Mouse (Mus musculus) kidney, adult 2 months (tissue): ENCODE measurements around the gene Adra1d. TPM values are rescaled to one million over a fixed set of nuclear protein-coding genes. Genes with fewer than 3 reads are reported as not detected.

Experiments
- DNase-seq: peaks from one replicate; pipeline ENCODE4 v3.0.0; 2021
- H3K27ac ChIP-seq: fragments of 200-500 bp; 2 replicates; pipeline ENCODE4 v1.5.1; 2012; ENCODE audit warnings: low read depth, low read length, control low read depth, inconsistent platforms; ENCODE audit not compliant: insufficient read depth
- H3K27me3 ChIP-seq: fragments of 200-500 bp; replicated peaks from 2 replicates; pipeline ENCODE4 v1.6.1; 2012; ENCODE audit warnings: mild to moderate bottlenecking, moderate library complexity, low read length, inconsistent platforms; ENCODE audit not compliant: control insufficient read depth, insufficient read depth
- H3K36me3 ChIP-seq: fragments of 200-500 bp; 2 replicates; pipeline ENCODE4 v1.6.1; 2012; ENCODE audit warnings: mild to moderate bottlenecking, moderate library complexity, low read length, inconsistent platforms; ENCODE audit not compliant: control insufficient read depth, insufficient read depth
- H3K4me1 ChIP-seq: fragments of 200-500 bp; 2 replicates; pipeline ENCODE4 v1.6.1; 2011; ENCODE audit warnings: low read length; ENCODE audit not compliant: control insufficient read depth, insufficient read depth
- H3K4me3 ChIP-seq: fragments of 200-500 bp; 2 replicates; pipeline ENCODE4 v1.5.1; 2011; ENCODE audit warnings: mild to moderate bottlenecking, low read depth, low read length, control low read depth; ENCODE audit not compliant: insufficient read depth
- CTCF ChIP-seq: fragments of 200-500 bp; conservative IDR thresholded peaks from 2 replicates; pipeline ENCODE4 v1.5.1; 2011; ENCODE audit warnings: low read depth, mild to moderate bottlenecking, control low read depth, low read length, moderate library complexity, mixed read lengths; ENCODE audit not compliant: insufficient read depth, insufficient read length
- POLR2A ChIP-seq: fragments of 200-500 bp; IDR thresholded peaks from one replicate; pipeline ENCODE4 v1.6.1; 2011; ENCODE audit warnings: low read depth, low read length, control low read depth
- WGBS: fragments of 180-500 bp; shearing (Covaris S2); methylation state at CpG from one replicate; pipeline ENCODE4 v1.1.7; 2018; 5-methylcytosine and 5-hydroxymethylcytosine counted together
- polyA plus RNA-seq: library from polyadenylated mRNA; depleted of rRNA; stranded (reverse); fragments of >200 nt; gene quantifications from 2 replicates; pipeline ENCODE4 v1.2.3, GENCODE M21; 2012

Gene Adra1d
- polyA plus RNA-seq, 1 experiment: 2.7 TPM

DNA sequence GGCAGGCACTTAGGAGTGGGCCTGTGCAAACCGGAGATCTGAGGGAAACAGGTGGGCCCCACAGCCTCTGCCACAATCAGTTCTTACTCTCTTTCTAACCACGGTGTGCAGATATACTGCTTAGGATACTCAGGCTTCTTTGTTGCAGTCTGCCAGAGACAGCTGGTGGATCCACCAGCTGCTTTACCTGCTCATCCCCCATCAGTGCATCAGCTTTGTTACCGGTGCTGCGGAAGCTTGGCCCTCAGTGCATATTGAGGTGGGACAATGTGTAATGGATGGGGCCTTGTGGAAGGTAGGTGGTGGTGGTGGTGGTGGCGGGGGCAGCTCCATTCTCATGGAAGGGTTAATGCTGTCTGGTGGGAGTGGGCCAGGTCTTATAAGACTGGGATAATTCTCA, 13.0 kb downstream of the Adra1d start:
- Histone ChIP-seq H3K4me3 (no peak overlapping the region), H3K36me3 (no peaks in the 10 kb centered on the region), H3K27ac (no peak overlapping the region), H3K27me3 (peaks cover 3% of the 10 kb centered on the region; the same call in 1 of the 2 replicates), H3K4me1 (0 out of 2 replicates have a peak, but pooled peaks cover 2% of the 10 kb centered on the region)
- 93% methylated on average over 5 of the region's 5 CpGs for WGBS
- TF ChIP-seq CTCF (no peak), POLR2A (no peak)
- no peak for DNase-seq

- no peak for DNase-seq
- no peak for TF ChIP-seq POLR2A
- no peak for TF ChIP-seq CTCF
- Histone ChIP-seq H3K27me3 (peaks cover 3% of the 10 kb centered on the region; the same call in 1 of the 2 replicates), H3K4me1 (0 out of 2 replicates have a peak, but pooled peaks cover 2% of the 10 kb centered on the region), H3K27ac (no peak overlapping the region), H3K36me3 (no peaks in the 10 kb centered on the region), H3K4me3 (no peak overlapping the region)
- 50% methylated on average over 2 of the region's 2 CpGs for WGBS
Measured at GRCm38 (mm10) chr2:131548330-131548729, 13.8 kb downstream of the Adra1d start.

DNA sequence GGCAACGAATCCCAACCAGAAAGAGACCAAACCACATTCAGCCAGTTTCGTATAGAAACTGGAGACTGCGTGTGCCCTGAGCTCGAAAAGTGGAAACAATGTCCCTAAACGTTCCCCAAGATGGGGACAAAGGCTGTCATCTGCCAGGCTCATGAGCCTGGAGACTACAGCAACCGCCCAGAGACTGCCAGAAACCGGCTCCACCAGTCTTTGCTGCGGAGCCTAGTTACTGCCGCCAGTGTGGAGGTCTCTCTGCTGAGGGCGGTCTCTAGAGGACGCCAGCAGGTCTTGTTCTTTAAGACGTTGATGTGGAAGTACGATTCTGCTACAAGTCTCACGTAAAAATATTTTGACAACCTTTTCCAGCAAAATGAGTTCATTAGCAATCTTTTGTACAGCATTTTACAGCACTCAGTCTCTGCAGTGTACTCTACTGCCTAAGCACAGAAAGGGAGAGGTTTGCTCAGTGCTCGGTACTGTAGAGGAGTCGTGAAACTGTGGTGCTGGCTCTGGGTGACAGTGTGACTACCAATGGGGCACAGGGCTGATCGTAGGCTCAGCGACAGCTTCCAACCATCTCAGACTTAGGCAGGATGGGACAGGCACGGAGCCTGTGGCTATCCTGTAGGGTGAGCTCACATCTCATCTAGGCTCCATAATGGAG, 15.2 kb downstream of the Adra1d start:
- 25% methylated on average over 19 of the region's 19 CpGs for WGBS
- no peak overlapping the region for H3K4me3 ChIP-seq
- no peaks in the 10 kb centered on the region for H3K36me3 ChIP-seq
- H3K27ac ChIP-seq: no peak overlapping the region
- DNase-seq: no peak
- TF ChIP-seq POLR2A: no peak
- no peak for TF ChIP-seq CTCF
- peaks cover 3% of the 10 kb centered on the region; the same call in 1 of the 2 replicates for H3K27me3 ChIP-seq
- 0 out of 2 replicates have a peak, but pooled peaks cover 2% of the 10 kb centered on the region for H3K4me1 ChIP-seq

DNA sequence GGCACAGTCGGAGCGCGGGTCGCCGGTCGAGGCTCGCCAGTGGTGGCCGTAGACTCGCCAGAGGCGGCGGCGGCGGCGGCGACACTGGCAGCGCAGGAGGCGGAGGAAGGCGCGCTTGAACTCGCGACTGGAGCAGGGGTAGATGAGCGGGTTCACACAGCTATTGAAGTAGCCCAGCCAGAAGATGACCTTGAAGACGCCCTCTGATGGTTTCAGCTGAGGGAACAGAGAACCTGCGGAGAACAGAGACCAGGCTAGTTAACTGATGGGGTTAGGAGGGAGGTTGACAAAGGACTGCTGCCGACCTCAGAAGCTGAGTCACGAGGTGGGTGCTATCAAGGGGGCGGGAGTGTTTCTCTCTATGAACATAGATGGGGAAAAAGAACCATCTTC, 15.8 kb downstream of the Adra1d start:
- H3K36me3 ChIP-seq: no peaks in the 10 kb centered on the region
- no peak for DNase-seq
- no peak for TF ChIP-seq CTCF
- no peak for TF ChIP-seq POLR2A
- H3K4me3 ChIP-seq: peak overlapping the region; percentile 32; the same call in 1 of the 2 replicates
- H3K27ac ChIP-seq: no peak overlapping the region
- peaks cover 3% of the 10 kb centered on the region; the same call in 1 of the 2 replicates for H3K27me3 ChIP-seq
- H3K4me1 ChIP-seq: 0 out of 2 replicates have a peak, but pooled peaks cover 2% of the 10 kb centered on the region
- 13% methylated on average over 27 of the region's 27 CpGs for WGBS

- no peaks in the 10 kb centered on the region for H3K36me3 ChIP-seq
- peak; percentile 56 for DNase-seq
- TF ChIP-seq CTCF (peak; percentile 48), POLR2A (no peak)
- peak overlapping the region; percentile 32 for H3K4me3 ChIP-seq
- no peak overlapping the region for H3K27ac ChIP-seq
- 0 out of 2 replicates have a peak, but pooled peaks cover 2% of the 10 kb centered on the region for H3K4me1 ChIP-seq
- H3K27me3 ChIP-seq: peaks cover 3% of the 10 kb centered on the region; the same call in 1 of the 2 replicates
- WGBS: 9% methylated on average over 45 of the region's 45 CpGs
Measured at GRCm38 (mm10) chr2:131545386-131546307, 16.4 kb downstream of the Adra1d start.

DNA sequence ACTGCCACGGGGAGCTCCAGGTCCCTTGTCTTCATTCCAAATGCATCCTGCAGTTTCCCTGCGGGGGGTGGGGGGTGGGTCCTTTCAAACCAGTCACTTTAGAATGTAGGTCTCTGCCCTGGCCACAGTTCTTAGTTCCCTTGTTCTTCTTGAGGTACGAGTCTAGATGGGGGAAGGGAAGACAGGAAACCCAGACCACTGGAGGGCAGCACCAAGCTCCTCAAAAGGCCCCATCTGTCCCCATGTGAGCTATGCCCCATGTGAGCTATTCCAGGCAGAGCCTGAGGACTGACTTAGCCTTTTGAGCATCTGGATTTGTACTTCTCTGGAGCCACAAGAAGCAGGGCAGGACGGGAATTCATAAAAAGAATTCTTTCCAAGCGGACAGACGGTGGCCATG, 19.6 kb downstream of the Adra1d start:
- 53% methylated on average over 6 of the region's 6 CpGs for WGBS
- Histone ChIP-seq H3K36me3 (no peaks in the 10 kb centered on the region), H3K4me3 (no peak overlapping the region), H3K27ac (no peak overlapping the region), H3K27me3 (peaks cover 3% of the 10 kb centered on the region; the same call in 1 of the 2 replicates), H3K4me1 (0 out of 2 replicates have a peak, but pooled peaks cover 2% of the 10 kb centered on the region)
- TF ChIP-seq CTCF (no peak; the same call in 1 of the 2 replicates), POLR2A (no peak)
- DNase-seq: no peak
